Mouse (Mus musculus): ENCODE data around the gene Pank3.
"Not testable (repeated sequence)": the region's sequence is repeated elsewhere in the genome, so short reads cannot be mapped to it uniquely, and the experiment has no call there.

Pank3 gene

GRCm38 (mm10) chr11:35840806-35841205 is 71.5 kb downstream of the Pank3 start:
- DNase-seq (ENCODE audit: low read depth, low spot score): not testable (repeated sequence)

Measured in c-Kit-negative CD71-positive TER-119-positive erythroid progenitor cells, embryonic 14.5 days (primary cell).